Mouse (Mus musculus): Measurements from ENCODE around the gene Sh3bgrl.

DNA sequence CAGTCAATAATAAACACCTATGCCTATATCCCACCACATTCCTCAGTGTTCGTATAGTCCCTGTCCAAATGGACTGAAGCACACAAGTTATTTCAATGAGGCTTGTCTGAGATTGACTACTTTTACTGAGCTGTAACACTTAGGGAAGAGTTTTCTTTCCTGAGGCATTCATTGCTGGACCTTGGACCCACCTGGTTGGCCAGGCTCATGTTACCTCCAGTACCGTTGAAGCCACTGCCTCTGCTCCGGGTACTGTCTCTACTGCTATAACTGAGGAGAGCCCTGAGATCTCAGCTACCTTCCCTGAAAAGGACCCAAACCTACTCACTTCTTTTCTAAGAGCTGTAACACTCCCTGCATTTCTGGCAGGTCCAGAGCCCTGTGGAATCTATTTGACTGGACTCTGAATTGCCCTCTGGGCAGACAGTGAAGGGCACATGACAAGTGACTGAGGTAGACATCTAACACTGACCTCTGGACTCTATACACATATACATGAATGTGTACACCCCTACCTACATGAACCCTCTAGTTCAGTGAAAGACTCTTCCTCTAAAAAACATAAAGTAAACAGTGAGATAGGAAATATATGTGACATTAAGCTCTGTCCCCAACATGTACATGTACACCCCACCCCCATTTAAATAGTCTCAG lies 140.3 kb downstream of the Sh3bgrl start:
- TF ChIP-seq POLR2A (IDR thresholded peaks at IDR 0.05; ENCODE audit: borderline replicate concordance, control insufficient read depth, low read depth, low read length) = no peak
- TF ChIP-seq CTCF (IDR thresholded peaks at IDR 0.05; ENCODE audit: control insufficient read depth, insufficient read depth, low read length) = no peak

All from bone marrow, adult 2 months (tissue).